Mouse (Mus musculus) forebrain, embryonic 10.5 days (tissue): Measurements from ENCODE around the gene Zfp978. TPM values are rescaled to one million over a fixed set of nuclear protein-coding genes. Genes with fewer than 3 reads are reported as not detected.
A peak's percentile ranks its signal among the peaks of the same experiment; 100 is the strongest.
"Not testable (repeated sequence)": the region's sequence is repeated elsewhere in the genome, so short reads cannot be mapped to it uniquely, and the experiment has no call there.

ENCODE experiments used
- DNase-seq: peaks from one replicate; pipeline ENCODE4 v3.0.0-alpha.2; 2017; ENCODE audit warnings: low spot score; ENCODE audit errors: extremely low spot score
- H3K27ac ChIP-seq: fragments of 300-500 bp; sonication (generic); 2 replicates; pipeline ENCODE4 v1.5.1; 2016; ENCODE audit warnings: mild to moderate bottlenecking
- H3K27me3 ChIP-seq: fragments of 300-500 bp; sonication (generic); 2 replicates; pipeline ENCODE4 v1.6.1; 2016; ENCODE audit warnings: mild to moderate bottlenecking; ENCODE audit not compliant: poor library complexity, severe bottlenecking
- H3K36me3 ChIP-seq: fragments of 300-500 bp; sonication (generic); replicated peaks from 2 replicates; pipeline ENCODE4 v1.6.1; 2016; ENCODE audit warnings: mild to moderate bottlenecking, moderate library complexity
- H3K4me1 ChIP-seq: fragments of 300-500 bp; sonication (generic); 2 replicates; pipeline ENCODE4 v1.6.1; 2016
- H3K4me3 ChIP-seq: fragments of 300-500 bp; sonication (generic); 2 replicates; pipeline ENCODE4 v1.5.1; 2016; ENCODE audit warnings: mild to moderate bottlenecking, moderate library complexity
- H3K9me3 ChIP-seq: fragments of 300-500 bp; sonication (generic); 2 replicates; pipeline ENCODE4 v1.6.1; 2016; ENCODE audit warnings: mild to moderate bottlenecking, moderate library complexity
- WGBS: fragments of 180-500 bp; shearing (Covaris S2); methylation state at CpG from one replicate; pipeline ENCODE4 v1.1.7; 2016; 5-methylcytosine and 5-hydroxymethylcytosine counted together
- polyA plus RNA-seq: library from polyadenylated mRNA; unstranded; fragments of >200 nt; fragmentation: Nextera tagmentation; extraction: Ambion mirVana; gene quantifications from 2 replicates; pipeline ENCODE4 v1.2.1, GENCODE M21; 2016

Zfp978 gene
- polyA plus RNA-seq, 1 experiment from 2014 or later = not detected

DNA sequence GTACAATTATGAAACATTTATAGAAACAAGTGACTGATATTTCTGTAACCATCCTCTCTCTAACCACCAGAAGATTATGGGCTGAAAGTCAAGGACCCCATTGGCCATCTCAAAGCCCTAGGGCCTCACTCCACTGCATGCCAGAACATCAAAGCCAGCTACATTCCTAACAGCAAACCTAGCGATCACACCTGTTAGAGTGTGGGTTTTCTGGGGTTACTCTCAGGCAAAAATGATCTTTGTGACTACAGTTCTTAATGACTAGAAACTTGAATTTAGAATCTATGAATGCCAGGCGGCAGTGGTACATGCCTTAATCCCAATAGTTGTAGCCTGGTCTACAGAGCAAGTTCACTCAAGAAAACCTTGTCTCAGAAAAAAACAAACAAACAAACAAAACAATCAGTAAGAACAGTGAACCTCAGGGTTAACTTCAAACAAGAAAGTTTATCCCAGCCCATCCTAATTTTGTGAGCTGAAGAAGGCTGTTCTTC is 16.0 kb upstream of the Zfp978 start:
- DNase-seq = not testable (repeated sequence)
- H3K9me3 ChIP-seq = peaks cover 76% of the 10 kb centered on the region

DNA sequence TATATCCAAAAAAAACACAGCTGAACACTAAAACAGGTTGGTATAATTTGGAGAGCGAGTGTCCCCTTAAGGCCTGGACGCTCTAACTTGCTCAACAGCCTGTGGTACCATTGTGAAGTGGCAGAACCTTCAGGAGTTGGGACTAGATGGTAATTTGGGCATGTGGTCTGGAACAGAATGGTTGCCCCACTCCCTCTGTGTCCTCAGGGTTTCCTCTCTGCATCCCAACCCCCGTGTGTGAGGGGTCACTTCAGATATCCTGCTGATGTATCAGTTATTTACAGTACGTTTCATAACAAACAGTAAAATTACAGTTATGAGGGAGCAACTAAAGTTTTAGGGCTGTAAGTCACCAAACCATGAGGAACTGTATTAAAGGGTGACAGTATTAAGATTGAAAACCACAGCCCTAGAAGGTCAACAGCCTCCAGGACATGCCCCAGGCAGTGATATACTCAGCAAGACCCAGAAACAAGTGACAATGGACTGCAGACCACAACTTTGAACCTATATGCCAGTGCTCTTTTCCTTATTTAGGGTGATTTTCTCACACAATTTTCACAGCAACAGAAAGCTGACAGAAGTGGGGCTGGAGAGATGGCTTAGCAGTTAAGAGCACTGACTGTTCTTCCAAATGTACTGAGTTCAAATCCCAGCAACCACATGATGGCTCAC is 14.6 kb upstream of the Zfp978 start:
- not testable (repeated sequence) for H3K36me3 ChIP-seq, H3K4me1 ChIP-seq, H3K4me3 ChIP-seq, H3K27ac ChIP-seq, H3K27me3 ChIP-seq
- 80% methylated on average over 4 of the region's 4 CpGs for WGBS
- DNase-seq = peak; percentile 9
- H3K9me3 ChIP-seq = peaks cover 81% of the 10 kb centered on the region

More for the DNA sequence above, 16.0 kb upstream of the Zfp978 start:
- not testable (repeated sequence) for H3K27ac ChIP-seq, H3K4me3 ChIP-seq, H3K27me3 ChIP-seq, H3K4me1 ChIP-seq, H3K36me3 ChIP-seq
- WGBS = 87% methylated on average over 2 of the region's 2 CpGs

- H3K4me3 ChIP-seq, H3K27ac ChIP-seq: not testable (repeated sequence)
- peaks cover 83% of the 10 kb centered on the region for H3K9me3 ChIP-seq
These were observed 13.8 kb upstream of the Zfp978 start for GRCm38 (mm10) chr4:147347300-147347699.

GRCm38 (mm10) chr4:147347880-147348279 is 13.2 kb upstream of the Zfp978 start:
- H3K27ac ChIP-seq, H3K36me3 ChIP-seq, H3K4me3 ChIP-seq, DNase-seq, H3K4me1 ChIP-seq, H3K27me3 ChIP-seq: not testable (repeated sequence)
- peaks cover 83% of the 10 kb centered on the region for H3K9me3 ChIP-seq
- WGBS = 85% methylated on average over 2 of the region's 3 CpGs

More at GRCm38 (mm10) chr4:147347300-147347699, 13.8 kb upstream of the Zfp978 start:
- DNase-seq = peak; percentile 11
- not testable (repeated sequence) for H3K4me1 ChIP-seq, H3K27me3 ChIP-seq, H3K36me3 ChIP-seq
- WGBS = 73% methylated on average over 4 of the region's 4 CpGs

- not testable (repeated sequence) for H3K36me3 ChIP-seq, DNase-seq, H3K4me1 ChIP-seq, H3K4me3 ChIP-seq, H3K27me3 ChIP-seq, H3K27ac ChIP-seq
- peaks cover 82% of the 10 kb centered on the region for H3K9me3 ChIP-seq
- 82% methylated on average over 2 of the region's 2 CpGs for WGBS
These were observed 12.7 kb upstream of the Zfp978 start for GRCm38 (mm10) chr4:147348401-147348800.

DNA sequence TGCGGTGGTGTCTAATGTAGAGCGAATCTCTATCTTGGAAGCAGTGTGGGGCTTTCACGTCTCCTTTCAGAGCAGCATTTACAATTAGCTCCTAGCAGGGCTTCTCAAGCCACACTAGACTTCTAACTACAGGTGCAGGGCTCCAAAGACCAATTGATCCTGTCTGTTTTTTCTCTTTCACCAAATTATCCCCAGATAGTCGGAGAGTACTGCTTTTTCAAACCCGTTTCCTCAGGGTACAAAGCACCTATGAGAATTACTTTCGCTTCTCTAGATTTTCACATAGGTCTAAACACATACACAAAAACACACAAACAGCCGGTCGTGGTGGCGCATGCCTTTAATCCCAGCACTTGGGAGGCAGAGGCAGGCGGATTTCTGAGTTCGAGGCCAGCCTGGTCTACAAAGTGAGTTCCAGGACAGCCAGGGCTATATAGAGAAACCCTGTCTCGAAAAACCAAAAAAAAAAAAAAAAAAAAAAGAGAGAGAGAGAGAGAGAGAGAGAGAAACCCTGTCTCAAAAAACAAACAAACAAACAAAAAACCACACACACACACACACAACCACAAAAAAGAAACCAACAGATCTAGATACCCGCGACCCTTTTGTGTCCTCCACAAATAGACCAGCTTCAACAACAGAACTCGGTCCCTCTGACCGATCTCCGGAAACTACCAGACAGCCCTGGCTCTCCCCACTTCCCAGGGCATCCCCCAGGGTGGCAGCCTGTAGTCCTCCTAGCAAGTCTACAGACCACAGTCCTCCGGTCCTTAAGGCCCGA is 12.0 kb upstream of the Zfp978 start:
- DNase-seq = peak; percentile 13
- WGBS = 92% methylated on average over 18 of the region's 19 CpGs
- H3K9me3 ChIP-seq = peaks cover 75% of the 10 kb centered on the region

DNA sequence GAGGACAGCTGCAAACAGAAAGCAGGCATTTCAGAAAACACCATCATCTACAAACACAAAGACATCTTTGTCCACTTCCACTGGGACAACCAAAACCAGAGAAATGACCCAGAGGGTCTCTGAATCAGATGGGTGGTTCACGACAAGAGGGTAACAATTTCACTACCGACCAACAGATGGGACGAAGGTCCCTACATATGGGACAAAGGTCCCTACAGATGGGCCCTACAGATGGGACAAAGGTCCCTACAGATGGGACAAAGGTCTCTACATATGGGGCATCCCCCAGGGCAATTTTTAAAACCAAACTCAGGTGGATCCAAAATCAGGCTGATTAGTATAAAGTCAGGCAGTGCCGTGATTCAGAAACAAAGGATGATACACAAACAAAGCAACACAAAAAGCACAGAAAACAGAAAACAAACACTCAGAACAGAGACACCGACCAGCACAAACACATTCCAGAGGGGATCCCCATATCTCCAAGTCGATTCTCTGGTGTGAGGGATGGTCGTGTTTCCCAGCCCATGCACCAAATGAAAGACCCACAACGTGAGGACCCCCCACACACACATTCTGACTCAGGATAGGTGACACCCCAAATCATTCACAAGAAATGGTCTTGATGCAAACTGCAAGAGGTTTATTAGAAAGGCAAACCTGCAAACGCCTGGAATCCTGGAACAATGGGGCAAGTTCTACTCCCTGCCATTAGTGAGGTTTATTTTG is 11.3 kb upstream of the Zfp978 start:
- H3K27me3 ChIP-seq, H3K36me3 ChIP-seq, H3K4me3 ChIP-seq, H3K27ac ChIP-seq, H3K4me1 ChIP-seq: not testable (repeated sequence)
- DNase-seq = peak; percentile 13
- 85% methylated on average over 9 of the region's 9 CpGs for WGBS
- H3K9me3 ChIP-seq = peaks cover 74% of the 10 kb centered on the region

More for the DNA sequence above, 12.0 kb upstream of the Zfp978 start:
- H3K4me3 ChIP-seq, H3K27ac ChIP-seq, H3K27me3 ChIP-seq, H3K4me1 ChIP-seq, H3K36me3 ChIP-seq: not testable (repeated sequence)

DNA sequence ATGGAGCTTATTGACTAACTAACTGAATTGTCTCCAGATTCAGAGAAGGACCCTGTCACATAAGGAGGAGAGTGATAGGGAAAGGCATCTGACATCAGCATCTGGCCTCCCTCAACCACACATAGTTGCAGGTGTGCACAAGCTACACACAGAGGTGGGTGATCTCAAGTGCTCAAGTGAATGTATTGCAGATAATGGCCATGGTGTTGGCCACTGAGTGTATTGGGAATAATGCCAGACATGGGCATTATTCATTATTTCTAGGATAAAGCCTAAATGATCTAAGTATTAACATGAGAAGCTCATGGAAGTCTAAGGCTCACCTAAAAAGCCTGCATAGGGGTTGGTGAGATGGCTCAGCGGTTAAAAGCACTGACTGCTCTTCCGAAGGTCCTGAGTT is 10.6 kb upstream of the Zfp978 start:
- DNase-seq = peak; percentile 14
- WGBS = 89% methylated on average over 2 of the region's 2 CpGs
- H3K36me3 ChIP-seq, H3K27me3 ChIP-seq, H3K4me3 ChIP-seq, H3K4me1 ChIP-seq, H3K27ac ChIP-seq: not testable (repeated sequence)
- peaks cover 68% of the 10 kb centered on the region for H3K9me3 ChIP-seq

- H3K4me1 ChIP-seq, H3K27me3 ChIP-seq, H3K4me3 ChIP-seq, H3K36me3 ChIP-seq, H3K27ac ChIP-seq: not testable (repeated sequence)
- DNase-seq = peak; percentile 13
- peaks cover 62% of the 10 kb centered on the region for H3K9me3 ChIP-seq
- 87% methylated on average over 10 of the region's 13 CpGs for WGBS
These were observed 9.6 kb upstream of the Zfp978 start for GRCm38 (mm10) chr4:147351376-147351980.

- WGBS = 91% methylated on average over 4 of the region's 4 CpGs
- not testable (repeated sequence) for H3K27ac ChIP-seq, H3K4me3 ChIP-seq, H3K27me3 ChIP-seq, DNase-seq, H3K4me1 ChIP-seq, H3K36me3 ChIP-seq
- peaks cover 44% of the 10 kb centered on the region for H3K9me3 ChIP-seq
These were observed 7.5 kb upstream of the Zfp978 start for GRCm38 (mm10) chr4:147353626-147354025.

DNA sequence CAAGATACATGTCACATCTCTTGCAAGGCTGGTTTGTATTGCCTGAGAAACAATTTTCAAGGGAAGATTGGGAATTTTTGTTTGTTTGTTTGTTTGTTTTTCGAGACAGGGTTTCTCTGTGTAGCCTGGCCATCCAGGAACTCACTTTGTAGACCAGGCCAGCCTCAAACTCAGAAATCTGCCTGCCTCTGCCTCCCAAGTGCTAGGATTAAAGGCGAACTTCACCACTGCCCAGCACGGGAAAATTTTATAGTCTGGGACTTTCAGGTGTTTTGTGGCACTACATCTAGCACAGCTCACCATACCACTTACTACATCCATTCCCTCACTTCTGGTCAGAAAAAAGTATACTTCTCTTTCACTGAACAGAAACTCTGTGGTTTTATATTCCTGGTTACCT is 5.1 kb upstream of the Zfp978 start:
- no CpG with 5 or more reads among the region's 3 CpGs for WGBS
- peaks cover 20% of the 10 kb centered on the region for H3K9me3 ChIP-seq
- not testable (repeated sequence) for DNase-seq, H3K4me1 ChIP-seq, H3K4me3 ChIP-seq, H3K27ac ChIP-seq, H3K27me3 ChIP-seq, H3K36me3 ChIP-seq

DNA sequence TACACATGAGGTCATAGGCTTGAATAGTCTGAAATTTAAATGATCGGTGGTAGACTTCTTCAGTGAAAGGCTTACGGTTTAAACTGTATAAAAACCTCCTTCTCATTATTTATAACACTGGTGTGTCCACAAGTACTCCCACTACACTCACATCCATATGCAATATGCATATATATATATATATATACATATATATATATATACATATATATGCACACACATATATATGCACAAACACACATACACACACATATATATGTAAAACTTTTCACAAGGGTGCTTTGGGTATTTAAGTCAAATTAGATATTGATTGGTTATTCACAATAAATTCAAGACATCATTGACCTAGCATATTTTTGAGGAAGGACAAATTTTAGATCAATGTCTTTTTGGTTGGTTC is 3.9 kb upstream of the Zfp978 start:
- not testable (repeated sequence) for H3K36me3 ChIP-seq, H3K4me3 ChIP-seq, H3K4me1 ChIP-seq, H3K27ac ChIP-seq, DNase-seq, H3K27me3 ChIP-seq
- H3K9me3 ChIP-seq = peaks cover 14% of the 10 kb centered on the region; the same call in 1 of the 2 replicates
- no CpG with 5 or more reads among the region's 2 CpGs for WGBS
